Mouse (Mus musculus) stomach, embryonic 14.5 days (tissue): ENCODE data around the gene Rora. TPM values are rescaled to one million over a fixed set of nuclear protein-coding genes. Genes with fewer than 3 reads are reported as not detected.

Experiments
- ATAC-seq: fragments of 200-750 bp; cut with Nextera tagmentation; 2 replicates; pipeline ENCODE4 v1.8.0; 2017; ENCODE audit warnings: low read depth, moderate TSS enrichment; ENCODE audit not compliant: insufficient number of reproducible peaks, insufficient read depth, low FRiP score
- H3K27ac ChIP-seq: fragments of 300-500 bp; sonication (generic); 2 replicates; pipeline ENCODE4 v1.5.1; 2014; ENCODE audit warnings: mild to moderate bottlenecking, low read length, moderate library complexity, mixed read lengths
- H3K27me3 ChIP-seq: fragments of 300-500 bp; sonication (generic); 2 replicates; pipeline ENCODE4 v1.6.1; 2014; ENCODE audit warnings: low read length, control low read depth, mixed read lengths; ENCODE audit not compliant: control insufficient read depth, insufficient read depth
- H3K36me3 ChIP-seq: fragments of 300-500 bp; sonication (generic); 2 replicates; pipeline ENCODE4 v1.6.1; 2014; ENCODE audit warnings: mild to moderate bottlenecking, control low read depth, low read length, moderate library complexity, mixed read lengths; ENCODE audit not compliant: control insufficient read depth, insufficient read depth
- H3K4me1 ChIP-seq: fragments of 300-500 bp; sonication (generic); 2 replicates; pipeline ENCODE4 v1.6.1; 2014; ENCODE audit warnings: low read length, control low read depth, mixed read lengths; ENCODE audit not compliant: control insufficient read depth, insufficient read depth
- H3K4me2 ChIP-seq: fragments of 300-500 bp; sonication (generic); replicated peaks from 2 replicates; pipeline ENCODE4 v1.6.1; 2014; ENCODE audit warnings: low read depth, low read length, control low read depth
- H3K4me3 ChIP-seq: fragments of 300-500 bp; sonication (generic); 2 replicates; pipeline ENCODE4 v1.5.1; 2014; ENCODE audit warnings: low read depth, low read length, control low read depth
- H3K9ac ChIP-seq: fragments of 300-500 bp; sonication (generic); replicated peaks from 2 replicates; pipeline ENCODE4 v1.6.1; 2014; ENCODE audit warnings: low read depth, mild to moderate bottlenecking, control low read depth, low read length, moderate library complexity, mixed read lengths
- H3K9me3 ChIP-seq: fragments of 300-500 bp; sonication (generic); 2 replicates; pipeline ENCODE4 v1.6.1; 2016; ENCODE audit warnings: low read depth, low read length, control low read depth; ENCODE audit not compliant: control insufficient read depth
- WGBS: fragments of 180-500 bp; shearing (Covaris S2); extraction: QIAGEN DNeasy Blood & Tissue Kit; methylation state at CpG from one replicate; pipeline ENCODE4 v1.1.7; 2014; 5-methylcytosine and 5-hydroxymethylcytosine counted together
- polyA plus RNA-seq: library from polyadenylated mRNA; unstranded; fragments of >200 nt; fragmentation: Nextera tagmentation; extraction: Ambion mirVana; gene quantifications from 2 replicates; pipeline ENCODE4 v1.2.1, GENCODE M21; 2014

Rora gene
- polyA plus RNA-seq, 1 experiment from 2014 or later = 7.1 TPM

DNA sequence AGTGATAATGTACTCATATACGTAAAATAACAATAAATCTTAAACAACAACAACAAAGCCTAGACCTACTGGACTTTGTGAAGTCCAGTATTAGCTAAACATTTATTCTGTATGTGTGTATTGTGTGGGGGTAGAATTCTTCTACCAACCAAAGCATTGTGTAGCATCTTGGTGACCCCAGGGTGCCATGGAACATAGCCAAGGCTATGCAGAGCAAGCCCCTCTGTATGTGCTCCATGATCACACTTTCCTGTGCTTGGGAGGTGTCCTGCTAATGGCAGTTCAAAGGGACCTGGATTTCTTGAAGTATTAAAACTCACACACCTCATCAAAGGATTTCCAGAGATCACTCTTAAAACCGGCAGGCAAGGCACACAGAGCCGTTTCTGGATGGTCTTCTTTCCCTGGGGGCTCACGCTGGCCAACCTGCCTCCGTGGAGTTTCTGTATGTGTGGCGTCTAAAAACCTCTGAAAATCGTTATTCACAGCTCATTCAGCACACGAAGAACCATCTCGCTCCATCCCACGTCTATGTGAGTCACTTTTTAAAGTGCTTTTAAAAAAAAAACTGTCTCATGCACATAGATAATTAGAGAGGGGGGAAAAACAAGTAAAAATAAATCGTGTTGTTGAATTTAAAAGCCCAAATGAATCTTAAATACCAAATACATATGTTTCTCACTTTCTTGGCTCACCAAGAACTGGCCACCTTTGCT is 92.5 kb downstream of the Rora start:
- H3K4me3 ChIP-seq = no peak overlapping the region
- no peak overlapping the region for H3K9ac ChIP-seq
- H3K27ac ChIP-seq = no peak overlapping the region
- ATAC-seq = no peak
- H3K4me1 ChIP-seq = no peaks in the 10 kb centered on the region
- no peaks in the 10 kb centered on the region for H3K27me3 ChIP-seq
- no peaks in the 10 kb centered on the region for H3K9me3 ChIP-seq
- H3K4me2 ChIP-seq = no peak overlapping the region
- no peaks in the 10 kb centered on the region for H3K36me3 ChIP-seq
- WGBS = 85% methylated on average over 11 of the region's 11 CpGs

GRCm38 (mm10) chr9:68756976-68757375 is 103.4 kb downstream of the Rora start:
- H3K4me1 ChIP-seq = 0 out of 2 replicates have a peak, but pooled peaks cover 2% of the 10 kb centered on the region
- no peaks in the 10 kb centered on the region for H3K36me3 ChIP-seq
- no peak overlapping the region for H3K9ac ChIP-seq
- H3K4me2 ChIP-seq = no peak overlapping the region
- no peak overlapping the region for H3K27ac ChIP-seq
- H3K4me3 ChIP-seq = no peak overlapping the region
- no peaks in the 10 kb centered on the region for H3K27me3 ChIP-seq
- 47% methylated on average over 2 of the region's 2 CpGs for WGBS
- no peaks in the 10 kb centered on the region for H3K9me3 ChIP-seq
- no peak for ATAC-seq

DNA sequence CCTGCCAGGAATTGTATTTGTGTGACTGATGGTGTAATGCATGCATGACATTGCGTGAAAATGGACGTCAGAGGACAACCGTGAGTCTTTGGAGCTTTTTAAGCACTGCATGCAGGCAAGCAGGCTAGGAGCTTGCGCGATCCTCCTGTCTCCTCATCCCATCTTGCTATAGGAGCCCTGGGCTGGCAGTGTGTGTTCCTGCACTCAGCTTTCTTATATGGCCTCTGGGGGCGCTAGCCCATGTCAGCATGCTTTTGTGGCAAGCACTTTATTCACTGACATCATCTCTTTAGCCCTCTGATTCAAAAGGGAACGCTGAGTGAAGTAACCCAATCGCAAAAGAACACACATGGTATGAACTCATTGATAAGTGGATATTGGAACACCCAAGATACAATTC is 105.7 kb downstream of the Rora start:
- H3K4me2 ChIP-seq = no peak overlapping the region
- no peaks in the 10 kb centered on the region for H3K9me3 ChIP-seq
- H3K27me3 ChIP-seq = no peaks in the 10 kb centered on the region
- no peak for ATAC-seq
- H3K4me1 ChIP-seq = 0 out of 2 replicates have a peak, but pooled peaks cover 2% of the 10 kb centered on the region
- no peak overlapping the region for H3K4me3 ChIP-seq
- 81% methylated on average over 8 of the region's 8 CpGs for WGBS
- H3K36me3 ChIP-seq = no peaks in the 10 kb centered on the region
- no peak overlapping the region for H3K9ac ChIP-seq
- no peak overlapping the region for H3K27ac ChIP-seq

- Histone ChIP-seq H3K4me1 (0 out of 2 replicates have a peak, but pooled peaks cover 2% of the 10 kb centered on the region), H3K4me2 (no peak overlapping the region), H3K4me3 (no peak overlapping the region), H3K9me3 (no peaks in the 10 kb centered on the region), H3K27me3 (no peaks in the 10 kb centered on the region), H3K27ac (no peak overlapping the region), H3K9ac (no peak overlapping the region), H3K36me3 (no peaks in the 10 kb centered on the region)
- WGBS = 79% methylated on average over 4 of the region's 4 CpGs
- no peak for ATAC-seq
Measured at GRCm38 (mm10) chr9:68760329-68760728, 106.7 kb downstream of the Rora start.

DNA sequence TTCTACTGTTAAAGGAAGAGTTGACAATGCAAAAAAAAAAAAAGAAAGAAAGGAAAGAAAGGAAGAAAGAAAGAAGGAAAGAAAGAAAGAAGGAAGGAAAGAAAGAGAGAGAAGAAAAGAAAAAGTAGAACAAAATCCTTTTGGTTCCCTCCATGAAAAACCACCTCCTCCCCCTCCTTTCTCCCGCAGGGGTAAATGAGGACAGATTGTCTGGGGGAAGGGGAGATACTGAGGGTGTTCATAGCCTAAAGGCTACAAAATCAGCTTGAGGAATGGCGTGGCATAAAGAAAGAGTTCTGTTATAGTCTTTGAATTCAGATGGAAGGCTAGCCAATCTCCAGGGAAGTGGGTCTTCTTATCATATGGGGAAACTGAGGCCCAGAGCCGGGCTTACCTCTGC is 107.3 kb downstream of the Rora start:
- Histone ChIP-seq H3K36me3 (no peaks in the 10 kb centered on the region), H3K4me2 (no peak overlapping the region), H3K4me1 (0 out of 2 replicates have a peak, but pooled peaks cover 2% of the 10 kb centered on the region), H3K27me3 (no peaks in the 10 kb centered on the region), H3K27ac (no peak overlapping the region), H3K9ac (no peak overlapping the region), H3K4me3 (no peak overlapping the region), H3K9me3 (no peaks in the 10 kb centered on the region)
- no peak for ATAC-seq
- 75% methylated on average over 3 of the region's 3 CpGs for WGBS

DNA sequence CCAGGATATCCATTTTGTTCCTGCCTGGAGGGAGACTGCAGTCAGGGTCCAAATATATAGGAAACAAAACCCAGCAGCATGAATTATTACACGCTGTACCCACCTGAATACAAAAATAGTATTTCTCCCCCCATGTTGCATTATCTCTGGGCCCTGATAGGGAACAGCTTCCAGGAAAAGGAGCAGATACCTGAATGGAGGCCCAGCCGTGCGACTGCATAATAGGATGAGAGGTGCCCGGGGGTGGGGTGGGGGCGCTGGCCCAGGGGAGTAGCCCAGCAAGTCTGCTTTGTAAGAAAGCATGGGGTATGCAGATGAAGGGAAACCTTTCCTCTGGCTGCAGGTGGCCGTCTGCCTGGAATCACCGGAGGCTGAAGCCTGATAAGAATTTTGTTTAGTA is 108.1 kb downstream of the Rora start:
- Histone ChIP-seq H3K4me1 (no peaks in the 10 kb centered on the region), H3K4me2 (no peak overlapping the region), H3K36me3 (no peaks in the 10 kb centered on the region), H3K9ac (no peak overlapping the region), H3K9me3 (no peaks in the 10 kb centered on the region), H3K27me3 (no peaks in the 10 kb centered on the region), H3K27ac (no peak overlapping the region), H3K4me3 (no peak overlapping the region)
- no peak for ATAC-seq
- WGBS = 43% methylated on average over 7 of the region's 7 CpGs

GRCm38 (mm10) chr9:68765595-68765994 is 112.0 kb downstream of the Rora start:
- Histone ChIP-seq H3K9ac (no peak overlapping the region), H3K4me2 (no peak overlapping the region), H3K4me1 (peaks cover 2% of the 10 kb centered on the region; the same call in 1 of the 2 replicates), H3K27ac (no peak overlapping the region), H3K9me3 (no peaks in the 10 kb centered on the region), H3K27me3 (no peaks in the 10 kb centered on the region), H3K36me3 (no peaks in the 10 kb centered on the region), H3K4me3 (no peak overlapping the region)
- no peak for ATAC-seq
- WGBS = 63% methylated on average over 1 of the region's 1 CpGs

DNA sequence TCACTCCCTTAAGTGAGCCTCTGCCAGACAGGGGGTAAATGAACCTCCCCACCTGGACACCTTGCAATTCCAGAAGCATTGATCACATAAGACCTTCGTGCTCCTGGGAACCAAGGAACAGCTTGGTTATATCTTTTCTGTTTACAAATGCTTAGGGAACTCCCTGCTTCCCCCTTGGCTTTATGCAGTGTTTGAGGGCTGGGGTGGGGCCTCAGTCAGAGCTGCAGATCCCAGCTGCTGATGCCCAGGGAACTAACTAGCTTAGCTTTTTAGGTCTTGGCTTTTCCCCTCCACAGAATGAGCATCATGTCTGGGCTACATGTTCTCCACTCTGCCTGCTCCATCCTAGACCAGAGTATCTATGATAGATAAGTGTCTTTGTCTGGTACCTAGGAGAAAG is 116.1 kb downstream of the Rora start:
- Histone ChIP-seq H3K27me3 (no peaks in the 10 kb centered on the region), H3K4me1 (peaks cover 2% of the 10 kb centered on the region; the same call in 1 of the 2 replicates), H3K36me3 (no peaks in the 10 kb centered on the region), H3K4me2 (no peak overlapping the region), H3K9ac (no peak overlapping the region), H3K4me3 (no peak overlapping the region), H3K27ac (no peak overlapping the region), H3K9me3 (no peaks in the 10 kb centered on the region)
- WGBS = 9% methylated on average over 1 of the region's 1 CpGs
- ATAC-seq = peak; percentile 65; the same call in 1 of the 2 replicates

- WGBS = 83% methylated on average over 3 of the region's 3 CpGs
- H3K4me1 ChIP-seq = peaks cover 2% of the 10 kb centered on the region; the same call in 1 of the 2 replicates
- no peak overlapping the region for H3K27ac ChIP-seq
- ATAC-seq = no peak
- no peaks in the 10 kb centered on the region for H3K36me3 ChIP-seq
- no peak overlapping the region for H3K9ac ChIP-seq
- H3K4me3 ChIP-seq = no peak overlapping the region
- no peaks in the 10 kb centered on the region for H3K9me3 ChIP-seq
- no peak overlapping the region for H3K4me2 ChIP-seq
- H3K27me3 ChIP-seq = no peaks in the 10 kb centered on the region
Measured at GRCm38 (mm10) chr9:68771383-68771782, 117.8 kb downstream of the Rora start.
